Mouse (Mus musculus) liver, embryonic 14.5 days (tissue): Measurements from ENCODE around the gene Coq4. TPM values are rescaled to one million over a fixed set of nuclear protein-coding genes. Genes with fewer than 3 reads are reported as not detected.
A peak's percentile ranks its signal among the peaks of the same experiment; 100 is the strongest.

Source experiments
- ATAC-seq: fragments of 200-750 bp; cut with Nextera tagmentation; 2 replicates; pipeline ENCODE4 v1.8.0; 2017; ENCODE audit warnings: moderate number of reproducible peaks, mild to moderate bottlenecking, moderate library complexity; ENCODE audit not compliant: insufficient read depth
- DNase-seq, 3 experiments: peaks; one replicate each; pipeline ENCODE4 v3.0.0-alpha.2; 2012 to 2013; ENCODE audit warnings: low read depth in 3 of 3, low spot score in 3 of 3
- H3K27ac ChIP-seq: fragments of 300-500 bp; sonication (generic); 2 replicates; pipeline ENCODE4 v1.5.1; 2014; ENCODE audit warnings: moderate library complexity, mild to moderate bottlenecking, control low read depth, inconsistent platforms
- H3K27me3 ChIP-seq: fragments of 300-500 bp; sonication (generic); 2 replicates; pipeline ENCODE4 v1.6.1; 2014; ENCODE audit warnings: mild to moderate bottlenecking, low read length, moderate library complexity; ENCODE audit not compliant: control insufficient read depth, insufficient read depth
- H3K36me3 ChIP-seq: fragments of 300-500 bp; sonication (generic); replicated peaks from 2 replicates; pipeline ENCODE4 v1.6.1; 2014; ENCODE audit warnings: low read depth; ENCODE audit not compliant: control insufficient read depth, insufficient read depth
- H3K4me1 ChIP-seq, 2 experiments: fragments of 200-500 bp in 1 of 2; fragments of 300-500 bp in 1 of 2; sonication (generic) in 1 of 2; replicated peaks; 2 replicates each; pipeline ENCODE4 v1.6.1; 2012 to 2014; ENCODE audit warnings: antibody characterized with exemption in 1 of 2, inconsistent platforms in 1 of 2, low read length in 1 of 2; ENCODE audit not compliant: control insufficient read depth in 2 of 2, insufficient read depth in 2 of 2
- H3K4me2 ChIP-seq: fragments of 300-500 bp; sonication (generic); 2 replicates; pipeline ENCODE4 v1.6.1; 2014; ENCODE audit warnings: low read depth, mild to moderate bottlenecking, control low read depth, moderate library complexity
- H3K4me3 ChIP-seq, 2 experiments: fragments of 200-500 bp in 1 of 2; fragments of 300-500 bp in 1 of 2; sonication (generic) in 1 of 2; 2 replicates each; pipeline ENCODE4 v1.5.1; 2012 to 2014; ENCODE audit warnings: low read depth in 2 of 2, low read length in 2 of 2, mild to moderate bottlenecking in 2 of 2, control low read depth in 1 of 2, inconsistent platforms in 1 of 2, moderate library complexity in 1 of 2; ENCODE audit not compliant: insufficient read depth in 1 of 2
- H3K9ac ChIP-seq: fragments of 300-500 bp; sonication (generic); replicated peaks from 2 replicates; pipeline ENCODE4 v1.6.1; 2014; ENCODE audit warnings: mild to moderate bottlenecking, control low read depth, moderate library complexity
- H3K9me3 ChIP-seq: fragments of 300-500 bp; sonication (generic); 2 replicates; pipeline ENCODE4 v1.6.1; 2016; ENCODE audit warnings: low read length, mixed read lengths; ENCODE audit not compliant: control insufficient read depth
- CTCF ChIP-seq: IDR thresholded peaks from 2 replicates; pipeline ENCODE4 v1.5.1; 2016; ENCODE audit warnings: antibody characterized with exemption, low read depth, control low read depth
- EP300 ChIP-seq: IDR thresholded peaks from 2 replicates; pipeline ENCODE4 v1.6.1; 2016; ENCODE audit warnings: antibody characterized with exemption, low read depth
- WGBS: fragments of 180-500 bp; shearing (Covaris S2); extraction: QIAGEN DNeasy Blood & Tissue Kit; methylation state at CpG from one replicate; pipeline ENCODE4 v1.1.7; 2014; ENCODE audit not compliant: insufficient replicate concordance; 5-methylcytosine and 5-hydroxymethylcytosine counted together
- polyA plus RNA-seq, 2 experiments: library from polyadenylated mRNA; depleted of rRNA in 1 of 2; stranded (reverse) in 1 of 2; unstranded in 1 of 2; fragments of >200 nt; fragmentation: Nextera tagmentation in 1 of 2; extraction: Ambion mirVana in 1 of 2; gene quantifications; 2 replicates each; pipeline versions ENCODE4 v1.2.1 to v1.2.3; 2012 to 2014

Coq4 gene
- polyA plus RNA-seq, 2 experiments, result 8.4 to 11.6 TPM

GRCm38 (mm10) chr2:29826318-29826925 lies 39.1 kb downstream of the Coq4 start:
- H3K27ac ChIP-seq, result peak overlapping the region; percentile 84
- WGBS, result 7% methylated on average over 11 of the region's 11 CpGs
- no peak for DNase-seq

GRCm38 (mm10) chr2:29826926-29827708 lies 39.8 kb downstream of the Coq4 start:
- no peaks in the 10 kb centered on the region for H3K36me3 ChIP-seq
- H3K4me1 ChIP-seq, result peaks cover 12 to 16% of the 10 kb centered on the region in 2 experiments
- no peaks in the 10 kb centered on the region for H3K27me3 ChIP-seq
- peak overlapping the region; percentile 87 for H3K9ac ChIP-seq
- WGBS, result under 1% methylated on average over 48 of the region's 48 CpGs
- H3K9me3 ChIP-seq, result no peaks in the 10 kb centered on the region
- no peak for TF ChIP-seq EP300
- no peak; the same call in 1 of the 2 replicates for TF ChIP-seq CTCF
- H3K4me3 ChIP-seq, result peak overlapping the region; percentile 80 to 99
- peak; percentile 96 for ATAC-seq
- peak overlapping the region; percentile 84 for H3K27ac ChIP-seq
- peak overlapping the region; percentile 96 for H3K4me2 ChIP-seq
- peak; percentile 95 for DNase-seq

More at GRCm38 (mm10) chr2:29826318-29826925, 39.1 kb downstream of the Coq4 start:
- TF ChIP-seq EP300 (no peak), CTCF (no peak)
- H3K4me3 ChIP-seq, result peak overlapping the region; percentile 80 to 99
- H3K9me3 ChIP-seq, result no peaks in the 10 kb centered on the region
- ATAC-seq, result peak; percentile 30; the same call in 1 of the 2 replicates
- peak overlapping the region; percentile 96 for H3K4me2 ChIP-seq
- no peaks in the 10 kb centered on the region for H3K27me3 ChIP-seq
- H3K4me1 ChIP-seq, result peaks cover 12 to 16% of the 10 kb centered on the region in 2 experiments
- H3K9ac ChIP-seq, result peak overlapping the region; percentile 87
- H3K36me3 ChIP-seq, result no peaks in the 10 kb centered on the region

GRCm38 (mm10) chr2:29827709-29828024 lies 40.4 kb downstream of the Coq4 start:
- no peaks in the 10 kb centered on the region for H3K36me3 ChIP-seq
- no peaks in the 10 kb centered on the region for H3K27me3 ChIP-seq
- peaks cover 12 to 16% of the 10 kb centered on the region in 2 experiments for H3K4me1 ChIP-seq
- H3K27ac ChIP-seq, result no peak overlapping the region
- ATAC-seq (no peak; the same call in 1 of the 2 replicates), DNase-seq (no peak)
- H3K4me3 ChIP-seq, result peak overlapping the region; percentile 80 to 99
- peak overlapping the region; percentile 60 for H3K9ac ChIP-seq
- no peaks in the 10 kb centered on the region for H3K9me3 ChIP-seq
- peak overlapping the region; percentile 65 for H3K4me2 ChIP-seq
- WGBS, result 3% methylated on average over 12 of the region's 12 CpGs
- no peak for TF ChIP-seq CTCF
- no peak for TF ChIP-seq EP300

GRCm38 (mm10) chr2:29831106-29831505 lies 43.8 kb downstream of the Coq4 start:
- Histone ChIP-seq H3K4me2 (no peak overlapping the region), H3K9me3 (no peaks in the 10 kb centered on the region), H3K9ac (no peak overlapping the region), H3K27ac (no peak overlapping the region), H3K36me3 (peaks cover 3% of the 10 kb centered on the region; the same call in 1 of the 2 replicates), H3K4me3 (no peak overlapping the region), H3K4me1 (peaks cover 10 to 13% of the 10 kb centered on the region in 2 experiments), H3K27me3 (no peaks in the 10 kb centered on the region)
- no peak for ATAC-seq
- no peak for DNase-seq
- no peak for TF ChIP-seq EP300
- no peak for TF ChIP-seq CTCF
- WGBS, result 69% methylated on average over 4 of the region's 4 CpGs

GRCm38 (mm10) chr2:29833796-29834195 lies 46.5 kb downstream of the Coq4 start:
- no peak overlapping the region for H3K27ac ChIP-seq
- no peak overlapping the region for H3K4me2 ChIP-seq
- 79% methylated on average over 5 of the region's 5 CpGs for WGBS
- H3K4me3 ChIP-seq, result no peak overlapping the region
- ATAC-seq (no peak), DNase-seq (no peak)
- no peak overlapping the region for H3K9ac ChIP-seq
- peaks cover 3% of the 10 kb centered on the region; the same call in 1 of the 2 replicates for H3K36me3 ChIP-seq
- no peaks in the 10 kb centered on the region for H3K9me3 ChIP-seq
- no peaks in the 10 kb centered on the region for H3K27me3 ChIP-seq
- no peaks in the 10 kb centered on the region for H3K4me1 ChIP-seq
- TF ChIP-seq EP300 (no peak), CTCF (no peak)
